Mouse (Mus musculus): ENCODE results near the gene Gm20388.

GRCm38 (mm10) chr8:120495461-120495860 lies 584.8 kb downstream of the Gm20388 start:
- TF ChIP-seq CTCF (IDR thresholded peaks at IDR 0.05; ENCODE audit: low read depth, low read length) (no peak), GATA1 (IDR thresholded peaks at IDR 0.05; ENCODE audit: borderline replicate concordance, low read length) (no peak), TAL1 (conservative IDR thresholded peaks at IDR 0.05; ENCODE audit: low read depth, low read length) (no peak), POLR2AphosphoS5 (IDR thresholded peaks at IDR 0.05; ENCODE audit: insufficient replicate concordance, low read depth, low read length) (no peak), GATA2 (IDR thresholded peaks at IDR 0.05; ENCODE audit: borderline replicate concordance, low read depth, low read length) (no peak)

All from G1E (cell line).